Mouse (Mus musculus): ENCODE measurements around the gene Ifrd2. TPM values are rescaled to one million over a fixed set of nuclear protein-coding genes. Genes with fewer than 3 reads are reported as not detected.
"Not testable (repeated sequence)": the region's sequence is repeated elsewhere in the genome, so short reads cannot be mapped to it uniquely, and the experiment has no call there.

Gene Ifrd2
- total RNA-seq, 1 experiment: 66.6 TPM

- Histone ChIP-seq H3K4me3 (ENCODE audit: insufficient read depth in 1 of 2, low read depth in 1 of 2, low read length in 2 of 2, poor library complexity in 1 of 2, severe bottlenecking in 1 of 2) (no peak overlapping the region), H3K4me1 (ENCODE audit: control insufficient read depth in 2 of 2, insufficient read depth in 2 of 2, low read length in 2 of 2, poor library complexity in 1 of 2) (peaks cover 0 to 28% of the 10 kb centered on the region in 2 experiments; a peak in 3 of 4 replicates), H3K9ac (ENCODE audit: insufficient read depth, low read depth, low read length, poor library complexity, severe bottlenecking) (no peak overlapping the region), H3K9me3 (ENCODE audit: control insufficient read depth, insufficient read depth, low read depth, low read length) (no peaks in the 10 kb centered on the region), H3K36me3 (ENCODE audit: control insufficient read depth, insufficient read depth, low read length, poor library complexity, severe bottlenecking) (peaks cover 17% of the 10 kb centered on the region), H3K27ac (ENCODE audit: insufficient read depth, low read depth, low read length, poor library complexity, severe bottlenecking) (no peak overlapping the region)
- TF ChIP-seq CHD2 (IDR thresholded peaks at IDR 0.05; ENCODE audit: low read depth, low read length) (no peak), MAFK (IDR thresholded peaks at IDR 0.05; ENCODE audit: insufficient read depth, low read depth, low read length) (no peak), ZC3H11A (IDR thresholded peaks at IDR 0.05; ENCODE audit: borderline replicate concordance, low read depth, low read length) (no peak), HCFC1 (IDR thresholded peaks at IDR 0.05; ENCODE audit: borderline replicate concordance, insufficient read depth, low read length) (no peak), ZNF384 (IDR thresholded peaks at IDR 0.05; ENCODE audit: low read depth, low read length) (no peak)
- in situ Hi-C loops (cut with MboI; ENCODE audit: low sequenced_read_pairs in 2 of 2, unreplicated experiment in 2 of 2): no loop called here
- no peak for DNase-seq (ENCODE audit: low read depth, low spot score)
These were observed 15.1 kb upstream of the Ifrd2 start for GRCm38 (mm10) chr9:107572327-107572662.

- DNase-seq (ENCODE audit: low read depth, low spot score); in situ Hi-C loops (cut with MboI; ENCODE audit: low sequenced_read_pairs in 2 of 2, unreplicated experiment in 2 of 2): not testable (repeated sequence)
These were observed 13.7 kb upstream of the Ifrd2 start for GRCm38 (mm10) chr9:107573774-107574173.

GRCm38 (mm10) chr9:107575579-107576356 is 11.7 kb upstream of the Ifrd2 start:
- peaks cover 15% of the 10 kb centered on the region for H3K36me3 ChIP-seq (ENCODE audit: control insufficient read depth, insufficient read depth, low read length, poor library complexity, severe bottlenecking)
- DNase-seq (ENCODE audit: low read depth, low spot score): peak; percentile 92

More at GRCm38 (mm10) chr9:107573774-107574173, 13.7 kb upstream of the Ifrd2 start:
- H3K4me1 ChIP-seq (ENCODE audit: control insufficient read depth in 2 of 2, insufficient read depth in 2 of 2, low read length in 2 of 2, poor library complexity in 1 of 2): peaks cover 0 to 26% of the 10 kb centered on the region in 2 experiments; a peak in 3 of 4 replicates
- H3K4me3 ChIP-seq (ENCODE audit: insufficient read depth in 1 of 2, low read depth in 1 of 2, low read length in 2 of 2, poor library complexity in 1 of 2, severe bottlenecking in 1 of 2); H3K9me3 ChIP-seq (ENCODE audit: control insufficient read depth, insufficient read depth, low read depth, low read length); H3K9ac ChIP-seq (ENCODE audit: insufficient read depth, low read depth, low read length, poor library complexity, severe bottlenecking); H3K27ac ChIP-seq (ENCODE audit: insufficient read depth, low read depth, low read length, poor library complexity, severe bottlenecking): not testable (repeated sequence)
- H3K36me3 ChIP-seq (ENCODE audit: control insufficient read depth, insufficient read depth, low read length, poor library complexity, severe bottlenecking): peaks cover 17% of the 10 kb centered on the region
- TF ChIP-seq ZNF384 (IDR thresholded peaks at IDR 0.05; ENCODE audit: low read depth, low read length): peak; percentile 38; the same call in 1 of the 2 replicates

GRCm38 (mm10) chr9:107576357-107577107 is 10.9 kb upstream of the Ifrd2 start, which contains the start of gene Hyal1:
Gene Hyal1 (plus strand): TSS chr9:107576927.
- H3K27ac ChIP-seq (ENCODE audit: insufficient read depth, low read depth, low read length, poor library complexity, severe bottlenecking): peak within 1 kb of the TSS; percentile 77
- no peaks in the 10 kb centered on the region for H3K9me3 ChIP-seq (ENCODE audit: control insufficient read depth, insufficient read depth, low read depth, low read length)
- H3K9ac ChIP-seq (ENCODE audit: insufficient read depth, low read depth, low read length, poor library complexity, severe bottlenecking): peak within 1 kb of the TSS; percentile 62
- DNase-seq (ENCODE audit: low read depth, low spot score): no peak
- TF ChIP-seq HCFC1 (IDR thresholded peaks at IDR 0.05; ENCODE audit: borderline replicate concordance, insufficient read depth, low read length): no peak
- TF ChIP-seq CHD2 (IDR thresholded peaks at IDR 0.05; ENCODE audit: low read depth, low read length): no peak
- TF ChIP-seq MAFK (IDR thresholded peaks at IDR 0.05; ENCODE audit: insufficient read depth, low read depth, low read length): no peak
- TF ChIP-seq ZNF384 (IDR thresholded peaks at IDR 0.05; ENCODE audit: low read depth, low read length): no peak
- H3K4me3 ChIP-seq (ENCODE audit: insufficient read depth in 1 of 2, low read depth in 1 of 2, low read length in 2 of 2, poor library complexity in 1 of 2, severe bottlenecking in 1 of 2): peak within 1 kb of the TSS; percentile 57 to 69
- in situ Hi-C loops (cut with MboI; ENCODE audit: low sequenced_read_pairs in 2 of 2, unreplicated experiment in 2 of 2): no loop called here
- H3K4me1 ChIP-seq (ENCODE audit: control insufficient read depth in 2 of 2, insufficient read depth in 2 of 2, low read length in 2 of 2, poor library complexity in 1 of 2): peaks cover 2 to 12% of the 10 kb centered on the region in 2 experiments; a peak in 2 of 4 replicates
- H3K36me3 ChIP-seq (ENCODE audit: control insufficient read depth, insufficient read depth, low read length, poor library complexity, severe bottlenecking): peaks cover 8% of the 10 kb centered on the region

More at GRCm38 (mm10) chr9:107575579-107576356, 11.7 kb upstream of the Ifrd2 start:
- Histone ChIP-seq H3K4me1 (ENCODE audit: control insufficient read depth in 2 of 2, insufficient read depth in 2 of 2, low read length in 2 of 2, poor library complexity in 1 of 2) (peaks cover 0 to 18% of the 10 kb centered on the region in 2 experiments; a peak in 2 of 4 replicates), H3K9me3 (ENCODE audit: control insufficient read depth, insufficient read depth, low read depth, low read length) (no peaks in the 10 kb centered on the region), H3K4me3 (ENCODE audit: insufficient read depth in 1 of 2, low read depth in 1 of 2, low read length in 2 of 2, poor library complexity in 1 of 2, severe bottlenecking in 1 of 2) (no peak overlapping the region), H3K27ac (ENCODE audit: insufficient read depth, low read depth, low read length, poor library complexity, severe bottlenecking) (peak overlapping the region; percentile 77), H3K9ac (ENCODE audit: insufficient read depth, low read depth, low read length, poor library complexity, severe bottlenecking) (0 out of 2 replicates have a peak overlapping the region, but pooled peaks have one; percentile 44)
- in situ Hi-C loops (cut with MboI; ENCODE audit: low sequenced_read_pairs in 2 of 2, unreplicated experiment in 2 of 2): no loop called here
- TF ChIP-seq ZNF384 (IDR thresholded peaks at IDR 0.05; ENCODE audit: low read depth, low read length): no peak
- TF ChIP-seq HCFC1 (IDR thresholded peaks at IDR 0.05; ENCODE audit: borderline replicate concordance, insufficient read depth, low read length): no peak
- no peak for TF ChIP-seq MAFK (IDR thresholded peaks at IDR 0.05; ENCODE audit: insufficient read depth, low read depth, low read length)
- no peak for TF ChIP-seq ZC3H11A (IDR thresholded peaks at IDR 0.05; ENCODE audit: borderline replicate concordance, low read depth, low read length)
- no peak for TF ChIP-seq CHD2 (IDR thresholded peaks at IDR 0.05; ENCODE audit: low read depth, low read length)

Data from ES-E14 (cell line).